Comparison of ENCODE assay signal across 29 mouse cellular contexts in genomic region chr4:148678105-148678504, GRCm38 (mm10). TPM values are rescaled to one million over a fixed set of nuclear protein-coding genes. Genes with fewer than 3 reads are reported as not detected.
DNase-seq lines count a peak whose midpoint lies in the region; ATAC-seq lines count a peak whose summit lies in the region.
"Had no signal": no experiment of that assay in that cellular context is flagged by ENCODE, and none has a peak within 500 bp of the region (broad histone marks: within the 10 kb centered on the region; RNA-seq: fewer than 3 reads in every experiment).

No protein-coding gene starts in this region.

- H3K27me3 ChIP-seq in kidney, embryonic 14.5 days (ENCODE audit: control insufficient read depth, insufficient read depth, low read length) = no peaks in the 10 kb centered on the region
- H3K27me3 ChIP-seq: forebrain, embryonic 13.5 days; intestine, embryonic 15.5 days had no signal

- intact Hi-C loops in heart, postnatal 10 days (cut with DNase I) = no loop called here

- H3K36me3 ChIP-seq in kidney, embryonic 14.5 days (ENCODE audit: control insufficient read depth, insufficient read depth, low read length) = no peaks in the 10 kb centered on the region
- H3K36me3 ChIP-seq: forebrain, embryonic 10.5 days; hindbrain, embryonic 10.5 days; hindbrain, embryonic 13.5 days; intestine, embryonic 15.5 days had no signal

- 37% methylated on average over 7 of the region's 7 CpGs for WGBS in kidney, embryonic 14.5 days

- no peaks in the 10 kb centered on the region for H3K9me3 ChIP-seq in kidney, embryonic 14.5 days (ENCODE audit: control insufficient read depth, low read length)
- H3K9me3 ChIP-seq: forebrain, embryonic 10.5 days; forebrain, embryonic 13.5 days; hindbrain, embryonic 10.5 days; hindbrain, embryonic 13.5 days; intestine, embryonic 15.5 days had no signal

- no peak overlapping the region for H3K4me3 ChIP-seq in kidney, embryonic 14.5 days (ENCODE audit: low read length)
- H3K4me3 ChIP-seq: forebrain, embryonic 10.5 days; forebrain, embryonic 13.5 days; hindbrain, embryonic 10.5 days; hindbrain, embryonic 13.5 days; intestine, embryonic 15.5 days had no signal

- ATAC-seq in kidney, embryonic 14.5 days (ENCODE audit: low FRiP score, low TSS enrichment) = no peak
- ATAC-seq: CD4-positive, CD25-positive, alpha-beta regulatory T cell, adult 4 months; forebrain, embryonic 13.5 days; forebrain, embryonic 16.5 days; hindbrain, embryonic 16.5 days; intestine, embryonic 15.5 days had no signal

- H3K4me2 ChIP-seq in kidney, embryonic 14.5 days (replicated peaks; ENCODE audit: low read depth, low read length) = no peak overlapping the region
- H3K4me2 ChIP-seq: forebrain, embryonic 13.5 days; heart, embryonic 11.5 days; hindbrain, embryonic 13.5 days; intestine, embryonic 15.5 days had no signal

- H3K9ac ChIP-seq in kidney, embryonic 14.5 days (ENCODE audit: low read depth, low read length) = no peak overlapping the region
- H3K9ac ChIP-seq: forebrain, embryonic 13.5 days; hindbrain, embryonic 13.5 days; intestine, embryonic 15.5 days had no signal

- peak; percentile 51 for DNase-seq in adrenal gland, postnatal 10 days
- DNase-seq in adrenal gland, postnatal 25 days = no peak
- DNase-seq in kidney, adult 9 months = peak; percentile 38
- DNase-seq in adrenal gland, postnatal 14 days = peak; percentile 56
- DNase-seq in adrenal gland, postnatal 36 days = peak; percentile 35 to 51
- DNase-seq in thymus, postnatal 4 days = no peak
- DNase-seq in heart, postnatal 10 days = no peak
- DNase-seq: cerebellum, adult 11 months; cerebellum, adult 2 months; cerebellum, adult 9-11 months; cerebellum, postnatal 25 days; gastrocnemius, postnatal 10 days; gastrocnemius, postnatal 36 days; heart, adult 11 months; heart, postnatal 36 days had no signal

- peaks cover 25% of the 10 kb centered on the region for H3K4me1 ChIP-seq in kidney, embryonic 14.5 days (ENCODE audit: control insufficient read depth, insufficient read depth, low read length)

- H3K27ac ChIP-seq in kidney, embryonic 14.5 days (ENCODE audit: low read depth, low read length) = no peak overlapping the region
- H3K27ac ChIP-seq: forebrain, embryonic 13.5 days; intestine, embryonic 15.5 days had no signal

RNA-seq across cellular contexts. Expression of gene Gm572, which starts 35.0 kb away (rescaled TPM):
- under 1 TPM in 1 of 2 experiments, not detected in 1; 0.64 TPM for total RNA-seq in adrenal gland, postnatal 10 days (2021)
- not detected in 2 replicates for total RNA-seq in adrenal gland, postnatal 25 days (2021)
- polyA plus RNA-seq in kidney, embryonic 14.5 days (2014; fragmentation: Nextera tagmentation; extraction: Ambion mirVana) = not detected in 2 replicates
- total RNA-seq in adrenal gland, postnatal 14 days (2021) = not detected in 2 replicates
- total RNA-seq in adrenal gland, postnatal 36 days (2021) = not detected
- total RNA-seq in heart, postnatal 10 days (2021) = 1 to 10 TPM; 4.5 to 5.0 TPM
- total RNA-seq: common myeloid progenitor, adult 5-6 weeks; MEL had no signal
- polyA plus RNA-seq: C2C12; CD4-positive, CD25-positive, alpha-beta regulatory T cell, adult 4 months; embryonic facial prominence, embryonic 11.5 days; forebrain, embryonic 10.5 days; forebrain, embryonic 13.5 days; forebrain, embryonic 16.5 days; hindbrain, embryonic 10.5 days; hindbrain, embryonic 13.5 days; hindbrain, embryonic 16.5 days; intestine, embryonic 15.5 days had no signal

RNA-seq across cellular contexts. Expression of gene Tardbp, which starts 51.3 kb away (rescaled TPM):
- 100 to 1,000 TPM; 214 to 253 TPM for total RNA-seq in adrenal gland, postnatal 10 days (2021)
- 282 and 318 TPM in 2 replicates for total RNA-seq in adrenal gland, postnatal 25 days (2021)
- 183 TPM in 2 replicates for polyA plus RNA-seq in kidney, embryonic 14.5 days (2014; fragmentation: Nextera tagmentation; extraction: Ambion mirVana)
- total RNA-seq in adrenal gland, postnatal 14 days (2021) = 290 and 302 TPM in 2 replicates
- 100 to 1,000 TPM; 233 to 286 TPM for total RNA-seq in adrenal gland, postnatal 36 days (2021)
- total RNA-seq in heart, postnatal 10 days (2021) = 100 to 1,000 TPM; 148 to 181 TPM

Comparison
In these comparisons a context has a peak if more than half of its experiments do, and no peak if none do; other contexts are left out.
1. DNase-seq: peak in adrenal gland, postnatal 10 days (single experiment), kidney, adult 9 months (single experiment), adrenal gland, postnatal 14 days (single experiment) and adrenal gland, postnatal 36 days (2 of 2); none in adrenal gland, postnatal 25 days (single experiment), thymus, postnatal 4 days (single experiment) and heart, postnatal 10 days (0 of 2).